Mouse (Mus musculus): ENCODE measurements at regions not wholly inside any gene's neighbourhood (a gene's known extent, or its start where the extent isn't known, plus 50 kb on each side); places are given as distances from the start of the nearest gene placed in this dataset.

DNA sequence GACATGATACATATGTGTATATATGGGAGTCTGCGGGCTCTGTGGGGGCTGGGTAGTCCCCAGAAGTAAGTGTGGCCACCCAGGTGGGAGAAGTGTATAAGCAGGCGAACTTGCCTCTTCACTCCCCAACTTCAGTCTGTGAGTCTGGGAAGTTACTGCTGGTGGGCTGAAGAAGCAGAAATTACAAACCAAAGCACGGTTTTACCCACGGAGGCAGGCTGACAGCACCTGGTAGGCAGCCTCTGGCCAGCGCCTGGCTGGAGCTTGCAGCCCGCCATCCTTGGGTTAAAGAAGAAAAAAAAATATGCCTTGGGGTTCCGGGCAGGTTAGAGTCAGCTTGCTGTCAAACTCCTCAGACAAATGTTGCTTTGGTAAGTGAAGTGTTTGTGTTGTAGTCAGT, 131.9 kb upstream of the Ubr2 start:
- no peak for DNase-seq (ENCODE audit: low spot score in 2 of 2)

DNA sequence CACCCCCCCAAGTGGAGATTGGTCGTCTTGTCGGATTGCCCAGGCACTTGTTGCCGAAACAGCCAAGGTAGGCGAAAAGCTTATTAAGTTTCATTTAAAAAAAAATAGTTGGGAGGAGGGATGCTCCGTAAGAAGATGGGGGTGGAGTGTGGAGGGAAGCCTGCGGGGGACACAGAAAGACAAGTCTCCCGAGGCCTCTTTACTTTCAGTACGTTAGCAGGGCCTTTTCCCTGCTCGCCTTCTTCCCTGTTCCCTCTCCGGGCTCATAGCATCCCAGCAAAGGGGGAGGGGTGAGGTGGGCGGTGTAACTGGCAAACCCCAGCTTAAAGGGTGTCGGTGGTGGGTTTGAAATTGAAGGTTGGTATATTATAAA, 131.5 kb upstream of the Ubr2 start:
- DNase-seq (ENCODE audit: low spot score in 2 of 2): no peak

GRCm38 (mm10) chr17:47140969-47141842, 130.8 kb upstream of the Ubr2 start:
- peak; percentile 37 to 56 for DNase-seq (ENCODE audit: low spot score in 2 of 2)

- DNase-seq (ENCODE audit: low spot score in 2 of 2): peak in 1 of 2 experiments; percentile 39
Measured at GRCm38 (mm10) chr17:47140241-47140968, 130.0 kb upstream of the Ubr2 start.

DNA sequence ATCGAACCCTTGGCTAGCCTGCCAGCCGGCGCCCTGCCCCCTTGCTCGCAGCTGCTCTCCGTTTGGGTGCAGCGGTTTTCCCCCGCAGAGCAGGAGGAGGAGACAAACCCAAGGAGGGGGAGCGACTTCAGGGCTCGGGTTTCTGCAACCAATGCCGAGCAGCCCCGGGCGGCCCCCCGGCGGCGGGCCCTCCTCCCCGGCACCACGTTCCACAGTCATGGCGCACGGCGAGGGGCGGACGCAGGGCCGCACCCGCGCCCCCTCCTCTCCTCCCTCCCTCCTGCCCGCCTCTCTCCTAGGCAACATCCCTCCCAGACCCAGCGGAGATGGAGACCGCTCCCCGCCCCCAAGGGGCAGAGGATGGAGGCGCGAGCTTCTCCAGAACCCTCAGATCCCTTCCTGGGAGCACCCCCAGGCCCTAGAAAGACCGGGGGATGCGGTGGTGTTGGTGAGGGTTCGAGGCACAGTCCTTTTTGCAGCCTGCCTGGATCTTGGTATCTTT, 129.4 kb upstream of the Ubr2 start:
- peak; percentile 90 to 91 for DNase-seq (ENCODE audit: low spot score in 2 of 2)

- DNase-seq (ENCODE audit: low spot score in 2 of 2): no peak
Measured at GRCm38 (mm10) chr17:47139171-47139617, 128.8 kb upstream of the Ubr2 start.

DNA sequence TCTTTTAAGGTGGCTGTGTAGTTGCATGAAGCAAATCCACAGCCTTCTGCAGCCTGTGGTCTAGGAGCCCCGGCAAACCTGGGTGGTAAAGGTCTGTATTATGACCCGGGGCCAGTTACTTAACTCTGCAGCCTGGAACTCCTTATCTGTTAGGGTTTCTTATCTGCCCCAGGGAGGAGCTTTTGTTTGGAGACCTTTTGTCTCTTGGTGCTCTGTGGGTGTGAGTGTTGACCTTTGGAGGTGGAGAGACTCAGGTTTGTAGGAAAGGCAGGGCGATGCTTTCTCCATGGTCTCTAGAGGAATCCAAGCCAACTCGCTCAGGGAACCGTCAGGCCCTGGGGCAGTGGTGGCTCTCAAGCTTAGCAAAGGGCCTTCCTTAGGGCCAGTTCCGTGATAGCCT, 127.8 kb upstream of the Ubr2 start:
- DNase-seq (ENCODE audit: low spot score in 2 of 2): no peak

GRCm38 (mm10) chr17:47135391-47135790, 125.0 kb upstream of the Ubr2 start:
- DNase-seq (ENCODE audit: low spot score in 2 of 2): no peak

DNA sequence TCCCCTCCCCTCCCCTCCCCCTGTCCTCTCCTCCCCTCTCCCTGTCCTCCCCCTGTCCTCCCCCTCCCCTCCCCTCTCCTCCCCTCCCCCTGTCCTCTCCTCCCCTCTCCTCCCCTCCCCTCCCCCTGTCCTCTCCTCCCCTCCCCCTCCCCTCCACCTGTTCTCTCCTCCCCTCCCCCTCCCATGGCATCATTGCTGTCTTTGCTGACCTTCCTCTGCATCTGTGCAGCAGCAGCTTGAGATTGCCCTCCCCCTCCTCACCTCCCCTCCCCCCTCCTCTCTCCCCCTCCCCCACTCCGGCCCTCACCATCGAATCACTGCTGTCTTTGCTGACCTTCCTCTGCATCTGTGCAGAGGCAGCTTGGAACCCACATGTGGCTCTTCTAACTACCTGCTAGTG, 123.4 kb upstream of the Ubr2 start:
- no peak for DNase-seq (ENCODE audit: low spot score in 2 of 2)

DNA sequence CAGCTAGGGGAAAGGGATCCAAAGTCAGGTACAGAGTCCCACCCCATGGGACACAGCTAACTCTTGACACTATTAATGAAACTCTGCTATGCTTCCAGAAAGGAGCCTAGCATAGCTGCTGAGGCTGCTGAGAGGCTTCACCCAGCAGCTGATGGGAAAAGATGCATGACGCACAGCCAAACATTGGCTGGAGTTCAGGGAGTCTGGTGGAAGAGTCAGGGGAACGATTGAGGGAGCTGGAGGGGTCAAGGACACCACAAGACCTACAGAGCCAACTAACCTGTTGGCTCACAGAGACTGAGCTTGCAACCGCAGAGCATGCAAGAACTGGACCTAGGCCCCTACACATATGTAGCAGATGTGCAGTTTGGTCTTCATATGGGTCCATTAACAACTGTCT, 117.2 kb upstream of the Ubr2 start:
- DNase-seq (ENCODE audit: low spot score in 2 of 2): no peak

GRCm38 (mm10) chr17:47123576-47123975, 113.2 kb upstream of the Ubr2 start:
- no peak for DNase-seq (ENCODE audit: low spot score in 2 of 2)

DNA sequence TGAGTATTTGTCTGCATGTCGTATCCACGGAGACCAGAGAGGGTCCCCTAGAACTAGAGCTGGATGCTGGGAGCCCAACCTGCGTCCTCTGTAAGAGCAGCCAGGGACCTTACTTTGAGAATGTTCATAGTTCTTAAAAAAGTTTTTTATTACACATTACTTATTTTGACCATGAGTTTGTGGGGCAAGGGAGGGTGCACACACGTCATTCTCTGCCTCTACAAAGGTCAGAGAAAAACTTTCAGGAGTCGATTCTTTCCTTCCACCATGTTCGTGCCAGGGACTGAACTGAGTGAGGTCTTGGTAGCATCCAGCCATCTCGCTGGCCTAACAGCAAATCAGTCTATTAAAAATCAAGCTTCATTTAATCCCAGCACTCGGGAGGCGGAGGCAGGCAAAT, 111.9 kb upstream of the Ubr2 start:
- DNase-seq (ENCODE audit: low spot score in 2 of 2): no peak

GRCm38 (mm10) chr17:47118010-47118409, 107.7 kb upstream of the Ubr2 start:
- no peak for DNase-seq (ENCODE audit: low spot score in 2 of 2)

- no peak for DNase-seq (ENCODE audit: low spot score in 2 of 2)
Measured at GRCm38 (mm10) chr17:47115754-47116153, 105.4 kb upstream of the Ubr2 start.

DNA sequence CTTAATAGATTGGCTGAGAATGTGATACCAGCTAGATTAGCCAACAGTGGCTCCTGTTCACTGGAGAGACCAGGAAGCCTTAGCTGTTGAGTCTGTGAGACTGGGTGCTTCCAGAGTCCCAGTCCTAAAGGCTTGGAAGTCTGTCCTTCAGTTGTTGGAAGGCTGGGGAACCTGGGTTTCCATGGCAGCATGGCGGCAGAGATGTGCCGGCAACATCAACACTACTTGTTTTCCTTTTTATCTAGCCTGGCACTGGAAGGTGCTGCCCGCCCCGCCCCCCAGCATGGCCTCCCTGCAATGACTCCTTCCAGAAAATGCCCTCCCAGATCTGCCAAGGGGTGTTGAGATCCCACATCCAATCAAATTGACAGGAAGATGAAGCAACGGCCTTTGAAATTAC, 104.8 kb upstream of the Ubr2 start:
- DNase-seq (ENCODE audit: low spot score in 2 of 2): no peak

DNA sequence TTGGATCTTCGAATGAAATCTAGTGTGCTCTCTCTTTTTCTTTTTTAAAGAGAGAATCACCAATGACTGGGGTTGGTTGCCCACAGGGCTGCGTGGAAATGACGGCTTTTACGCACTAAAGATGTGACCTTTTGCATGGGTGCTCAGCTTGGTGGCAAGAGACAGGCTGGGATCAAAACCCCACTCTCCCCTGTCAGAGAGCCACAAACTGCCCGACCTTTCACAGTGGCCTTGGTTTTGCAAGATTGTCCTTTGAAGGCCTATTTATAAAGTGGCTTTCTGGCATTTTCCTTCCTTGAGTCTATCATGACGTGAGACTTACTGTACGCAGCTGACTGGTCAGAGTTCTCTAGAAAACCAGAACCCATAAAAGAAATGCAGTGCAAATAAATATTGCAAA, 104.4 kb upstream of the Ubr2 start:
- no peak for DNase-seq (ENCODE audit: low spot score in 2 of 2)

GRCm38 (mm10) chr17:47112556-47113225, 102.3 kb upstream of the Ubr2 start:
- DNase-seq (ENCODE audit: low spot score in 2 of 2): no peak

- DNase-seq (ENCODE audit: low spot score in 2 of 2): no peak
Measured at GRCm38 (mm10) chr17:47110836-47111235, 100.5 kb upstream of the Ubr2 start.

GRCm38 (mm10) chr17:47104328-47104727, 94.0 kb upstream of the Ubr2 start:
- no peak for DNase-seq (ENCODE audit: low spot score in 2 of 2)

DNA sequence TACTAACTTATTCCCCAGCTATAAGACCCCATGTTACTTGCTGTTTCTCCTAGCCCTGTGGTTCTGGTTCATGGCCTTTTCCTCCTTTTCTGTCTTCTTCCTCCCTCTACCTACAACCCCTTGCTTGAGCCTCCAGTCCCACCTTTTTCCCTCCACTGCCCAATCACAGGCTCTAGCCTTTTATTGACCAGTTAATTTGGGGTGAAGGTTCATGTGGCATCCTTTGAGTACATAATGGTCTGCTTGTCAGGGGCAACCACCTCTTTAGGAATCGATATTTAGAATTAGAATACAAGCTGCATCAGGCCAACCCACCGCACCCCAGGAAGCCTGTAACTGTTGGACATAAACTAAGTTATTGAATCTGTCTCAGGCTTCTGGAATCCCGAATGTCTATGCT, 84.8 kb upstream of the Ubr2 start:
- DNase-seq (ENCODE audit: low spot score in 2 of 2): no peak

DNA sequence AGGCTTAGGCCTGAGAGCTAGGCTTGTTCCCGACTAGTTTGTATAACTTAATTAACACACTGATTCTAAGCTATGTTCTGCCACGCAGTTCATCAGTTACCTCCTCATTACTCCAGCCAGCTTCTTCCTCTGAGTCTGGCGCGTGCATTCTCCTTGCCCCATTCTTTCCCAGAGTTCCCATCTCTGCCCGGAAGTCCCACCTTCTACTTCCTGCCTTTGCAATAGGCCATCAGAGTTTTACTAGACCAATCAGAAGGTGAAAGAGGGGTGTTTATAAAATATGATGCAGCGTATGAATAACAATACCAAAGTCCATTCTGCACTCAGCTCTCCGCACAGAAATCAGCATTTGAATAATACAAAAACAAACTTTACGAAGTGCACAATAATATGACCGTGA, 81.7 kb upstream of the Ubr2 start:
- DNase-seq (ENCODE audit: low spot score in 2 of 2): no peak

DNA sequence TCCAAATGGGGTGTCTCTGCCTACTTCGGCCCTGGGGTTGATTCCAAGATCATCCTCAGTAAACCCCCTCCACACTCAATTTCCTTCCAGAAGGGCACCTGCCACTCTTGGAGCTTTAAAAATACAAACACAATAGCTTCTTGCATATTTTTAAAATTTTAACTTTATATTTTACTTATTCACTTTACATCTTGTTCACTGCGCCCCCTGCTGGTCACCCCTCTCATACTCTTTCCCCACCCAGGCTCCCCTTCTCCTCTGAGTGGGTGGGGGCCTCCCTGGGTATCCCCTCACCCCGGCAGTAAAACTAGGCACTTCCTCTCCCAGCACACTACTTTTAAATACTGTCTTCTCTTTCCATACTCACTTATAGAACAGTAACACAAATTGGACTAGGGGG, 79.4 kb upstream of the Ubr2 start:
- DNase-seq (ENCODE audit: low spot score in 2 of 2): no peak
